Mouse (Mus musculus): ENCODE results near the gene Strip2. TPM values are rescaled to one million over a fixed set of nuclear protein-coding genes. Genes with fewer than 3 reads are reported as not detected.
A peak's percentile ranks its signal among the peaks of the same experiment; 100 is the strongest.

The Strip2 gene
- polyA plus RNA-seq, 1 experiment from 2014 or later, result 2.5 TPM

DNA sequence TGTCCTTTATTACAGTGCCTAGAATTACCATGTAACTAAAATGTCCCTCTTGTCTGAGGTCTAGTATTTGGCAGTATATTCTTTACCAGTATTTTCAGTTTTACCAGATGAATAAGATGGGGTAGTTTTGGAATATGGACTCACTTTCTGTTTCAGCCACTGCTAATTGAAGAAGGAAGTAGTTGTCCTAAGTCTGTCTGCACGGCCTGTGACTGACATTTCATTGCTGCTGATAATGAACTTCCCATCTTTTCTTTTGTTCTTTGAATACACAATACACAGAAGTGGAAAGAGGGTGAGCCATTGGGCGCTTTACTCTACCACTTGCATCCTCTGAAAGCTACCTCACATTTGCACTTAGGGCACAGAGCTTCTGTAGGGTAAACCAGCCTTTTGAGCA lies 14.6 kb upstream of the Strip2 start:
- H3K4me3 ChIP-seq, result no peak overlapping the region
- no peaks in the 10 kb centered on the region for H3K36me3 ChIP-seq
- no peak overlapping the region for H3K27ac ChIP-seq
- H3K9ac ChIP-seq, result no peak overlapping the region
- 68% methylated on average over 2 of the region's 2 CpGs for WGBS
- H3K4me2 ChIP-seq, result no peak overlapping the region
- no peaks in the 10 kb centered on the region for H3K4me1 ChIP-seq
- H3K27me3 ChIP-seq, result no peaks in the 10 kb centered on the region
- H3K9me3 ChIP-seq, result no peaks in the 10 kb centered on the region
- no peak for ATAC-seq (ENCODE audit: borderline replicate concordance, extremely low read depth, low FRiP score, low TSS enrichment)

GRCm38 (mm10) chr6:29903343-29903914 lies 13.4 kb upstream of the Strip2 start:
- Histone ChIP-seq H3K36me3 (no peaks in the 10 kb centered on the region), H3K4me3 (no peak overlapping the region), H3K27me3 (no peaks in the 10 kb centered on the region), H3K4me2 (no peak overlapping the region), H3K9ac (no peak overlapping the region), H3K4me1 (no peaks in the 10 kb centered on the region), H3K27ac (no peak overlapping the region), H3K9me3 (no peaks in the 10 kb centered on the region)
- 89% methylated on average over 3 of the region's 3 CpGs for WGBS
- ATAC-seq (ENCODE audit: borderline replicate concordance, extremely low read depth, low FRiP score, low TSS enrichment), result no peak

DNA sequence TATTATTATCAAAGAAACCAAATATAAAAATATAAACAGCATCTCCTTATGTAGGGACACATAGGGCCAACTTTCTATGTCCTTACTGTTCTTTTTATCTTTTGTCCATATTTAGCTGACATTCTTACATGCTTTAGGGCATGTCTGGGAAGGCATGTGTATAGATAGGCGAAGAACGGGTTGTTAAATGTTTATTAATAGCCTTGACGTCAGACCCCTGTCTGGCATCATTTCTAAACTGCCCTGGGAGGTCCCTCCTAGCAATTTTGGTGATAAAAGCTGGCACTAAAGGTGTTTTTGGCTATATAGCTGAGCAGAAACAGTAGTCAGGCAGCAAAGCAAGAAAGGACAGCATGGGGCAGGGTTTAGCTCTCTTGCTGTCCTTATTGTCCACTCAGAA lies 12.5 kb upstream of the Strip2 start:
- H3K4me1 ChIP-seq, result no peaks in the 10 kb centered on the region
- 60% methylated on average over 3 of the region's 3 CpGs for WGBS
- H3K4me3 ChIP-seq, result no peak overlapping the region
- no peak overlapping the region for H3K27ac ChIP-seq
- no peak for ATAC-seq (ENCODE audit: borderline replicate concordance, extremely low read depth, low FRiP score, low TSS enrichment)
- no peaks in the 10 kb centered on the region for H3K27me3 ChIP-seq
- H3K9ac ChIP-seq, result no peak overlapping the region
- no peaks in the 10 kb centered on the region for H3K36me3 ChIP-seq
- no peak overlapping the region for H3K4me2 ChIP-seq
- no peaks in the 10 kb centered on the region for H3K9me3 ChIP-seq

DNA sequence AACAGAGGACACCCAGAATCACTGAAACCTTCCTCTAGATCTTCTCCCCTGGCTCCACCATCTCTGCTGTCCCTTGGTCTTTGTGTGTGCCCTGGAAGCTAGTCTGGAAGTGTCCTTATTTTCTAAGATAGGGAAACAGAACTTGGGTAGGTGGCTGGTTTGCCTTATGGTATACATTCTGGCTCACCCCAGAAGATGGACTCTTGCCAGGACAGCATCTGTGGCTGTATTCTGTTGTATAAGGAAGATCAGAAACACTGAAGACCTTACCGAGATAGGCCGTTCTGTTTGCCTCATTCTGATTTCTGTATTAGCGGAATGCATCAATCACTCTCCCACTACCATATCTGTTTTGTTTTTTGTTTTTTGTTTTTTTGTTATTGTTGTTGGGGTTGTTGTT lies 6.2 kb upstream of the Strip2 start:
- H3K4me3 ChIP-seq, result no peak overlapping the region
- WGBS, result 67% methylated on average over 3 of the region's 3 CpGs
- H3K4me1 ChIP-seq, result no peaks in the 10 kb centered on the region
- no peak overlapping the region for H3K27ac ChIP-seq
- no peaks in the 10 kb centered on the region for H3K9me3 ChIP-seq
- no peak overlapping the region for H3K4me2 ChIP-seq
- no peaks in the 10 kb centered on the region for H3K36me3 ChIP-seq
- no peaks in the 10 kb centered on the region; the same call in 1 of the 2 replicates for H3K27me3 ChIP-seq
- no peak overlapping the region for H3K9ac ChIP-seq
- no peak for ATAC-seq (ENCODE audit: borderline replicate concordance, extremely low read depth, low FRiP score, low TSS enrichment)

DNA sequence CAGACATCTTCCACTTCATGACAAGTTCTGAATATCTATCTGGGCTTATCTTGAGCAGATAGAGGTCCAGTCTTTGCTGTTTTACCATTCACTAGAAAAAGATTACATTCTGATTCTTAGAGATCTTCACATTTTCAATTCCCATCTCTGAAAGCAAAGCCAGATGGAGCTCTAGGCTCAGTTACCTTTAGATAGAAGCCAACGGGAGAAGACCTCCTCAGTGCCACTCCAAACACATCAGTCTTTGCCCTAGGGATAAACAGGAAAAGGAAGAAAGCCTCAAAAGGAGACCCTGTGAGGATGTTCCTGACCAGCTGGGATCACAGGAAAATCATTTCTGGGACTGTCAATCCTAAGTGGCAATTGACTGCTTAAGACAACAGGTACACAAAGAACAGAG lies 3.1 kb upstream of the Strip2 start:
- Histone ChIP-seq H3K9ac (no peak overlapping the region), H3K4me3 (no peak overlapping the region), H3K27ac (no peak overlapping the region), H3K4me2 (no peak overlapping the region), H3K4me1 (peaks cover 5% of the 10 kb centered on the region), H3K27me3 (peaks cover 11% of the 10 kb centered on the region), H3K9me3 (no peaks in the 10 kb centered on the region), H3K36me3 (no peaks in the 10 kb centered on the region)
- WGBS, result 11% methylated on average over 1 of the region's 1 CpGs
- no peak for ATAC-seq (ENCODE audit: borderline replicate concordance, extremely low read depth, low FRiP score, low TSS enrichment)

DNA sequence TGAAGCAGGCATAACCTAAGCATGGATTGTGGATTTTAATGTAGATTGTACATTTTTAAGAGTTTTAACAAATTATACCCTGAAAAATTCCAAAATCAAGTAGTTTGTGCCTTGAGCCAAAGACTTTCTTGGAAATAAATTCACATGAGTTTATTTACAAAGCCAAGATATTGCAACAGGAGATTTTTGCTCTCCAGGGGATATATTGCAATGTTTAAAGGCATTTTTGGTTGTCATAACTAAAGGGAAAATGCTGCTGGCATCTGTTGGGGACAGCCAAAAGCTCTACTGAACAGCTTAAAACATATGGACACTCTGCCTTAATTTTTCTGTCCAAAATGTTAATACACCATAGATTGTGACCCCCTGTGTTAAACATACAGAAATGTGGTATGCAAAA lies 2.7 kb upstream of the Strip2 start:
- Histone ChIP-seq H3K4me2 (no peak overlapping the region), H3K27ac (no peak overlapping the region), H3K9me3 (no peaks in the 10 kb centered on the region), H3K9ac (no peak overlapping the region), H3K4me3 (no peak overlapping the region), H3K4me1 (peaks cover 5% of the 10 kb centered on the region), H3K36me3 (no peaks in the 10 kb centered on the region), H3K27me3 (peaks cover 15% of the 10 kb centered on the region)
- ATAC-seq (ENCODE audit: borderline replicate concordance, extremely low read depth, low FRiP score, low TSS enrichment), result no peak

DNA sequence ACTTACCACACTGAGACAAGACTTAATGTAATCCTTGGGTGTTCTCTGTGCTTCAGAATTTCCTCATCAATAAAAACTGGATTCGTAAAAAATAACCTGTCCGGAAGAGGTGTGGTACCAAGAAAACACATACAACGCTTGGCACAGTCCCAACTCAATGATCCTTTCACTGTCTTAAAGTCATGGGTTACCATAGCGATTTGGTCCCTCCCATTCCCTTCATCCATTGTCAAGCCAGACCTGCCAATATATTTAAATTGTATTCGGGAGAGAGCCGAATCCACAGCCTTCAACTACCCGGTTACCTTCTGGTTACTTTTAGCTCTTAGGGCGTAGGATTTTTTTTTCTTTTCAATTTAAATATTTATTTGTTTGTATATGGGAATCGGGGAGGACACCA lies 976 bp upstream of the Strip2 start:
- Histone ChIP-seq H3K27me3 (peaks cover 16% of the 10 kb centered on the region), H3K4me3 (no peak overlapping the region), H3K9ac (no peak overlapping the region), H3K4me2 (peak overlapping the region; percentile 96; the same call in 1 of the 2 replicates), H3K27ac (no peak overlapping the region), H3K9me3 (no peaks in the 10 kb centered on the region), H3K36me3 (no peaks in the 10 kb centered on the region), H3K4me1 (peaks cover 5% of the 10 kb centered on the region)
- WGBS, result 41% methylated on average over 9 of the region's 9 CpGs
- no peak for ATAC-seq (ENCODE audit: borderline replicate concordance, extremely low read depth, low FRiP score, low TSS enrichment)

DNA sequence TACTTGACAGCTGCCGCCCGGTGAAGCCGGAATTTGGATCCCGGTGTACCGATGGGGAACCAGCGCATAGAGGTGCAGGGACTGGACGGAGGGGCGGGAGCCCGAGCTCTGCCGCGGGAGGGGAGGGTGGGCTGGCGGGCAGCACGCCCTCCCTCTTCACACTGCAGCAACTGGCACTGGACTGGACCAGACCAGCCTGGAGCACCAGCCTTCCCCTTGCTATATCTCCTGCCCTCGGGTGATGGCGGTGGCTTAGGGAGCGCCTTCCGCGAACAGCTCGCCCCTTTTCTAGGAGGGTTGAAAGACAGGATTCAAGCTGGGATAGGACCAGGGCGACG lies 540 bp downstream of the Strip2 start:
- Histone ChIP-seq H3K27me3 (peaks cover 16% of the 10 kb centered on the region), H3K9me3 (no peaks in the 10 kb centered on the region), H3K4me1 (peaks cover 5% of the 10 kb centered on the region), H3K9ac (peak overlapping the region; percentile 55), H3K36me3 (no peaks in the 10 kb centered on the region), H3K4me2 (peak overlapping the region; percentile 96), H3K27ac (no peak overlapping the region), H3K4me3 (peak overlapping the region; percentile 73)
- under 1% methylated on average over 21 of the region's 21 CpGs for WGBS
- peak; percentile 66 for ATAC-seq (ENCODE audit: borderline replicate concordance, extremely low read depth, low FRiP score, low TSS enrichment)

- no peaks in the 10 kb centered on the region for H3K9me3 ChIP-seq
- H3K36me3 ChIP-seq, result no peaks in the 10 kb centered on the region
- WGBS, result 47% methylated on average over 4 of the region's 4 CpGs
- H3K4me3 ChIP-seq, result peak overlapping the region; percentile 73; the same call in 1 of the 2 replicates
- H3K4me1 ChIP-seq, result peaks cover 5% of the 10 kb centered on the region
- no peak overlapping the region for H3K27ac ChIP-seq
- H3K9ac ChIP-seq, result no peak overlapping the region
- H3K27me3 ChIP-seq, result peaks cover 16% of the 10 kb centered on the region
- no peak for ATAC-seq (ENCODE audit: borderline replicate concordance, extremely low read depth, low FRiP score, low TSS enrichment)
- H3K4me2 ChIP-seq, result peak overlapping the region; percentile 96
Observed at GRCm38 (mm10) chr6:29917947-29918346, 1.1 kb downstream of the Strip2 start.

- Histone ChIP-seq H3K27me3 (peaks cover 7% of the 10 kb centered on the region), H3K4me2 (no peak overlapping the region), H3K9me3 (no peaks in the 10 kb centered on the region), H3K36me3 (no peaks in the 10 kb centered on the region), H3K9ac (no peak overlapping the region), H3K4me3 (no peak overlapping the region), H3K27ac (no peak overlapping the region), H3K4me1 (no peaks in the 10 kb centered on the region)
- no peak for ATAC-seq (ENCODE audit: borderline replicate concordance, extremely low read depth, low FRiP score, low TSS enrichment)
- WGBS, result 70% methylated on average over 4 of the region's 4 CpGs
Observed at GRCm38 (mm10) chr6:29923501-29923900, 6.7 kb downstream of the Strip2 start.

GRCm38 (mm10) chr6:29925594-29926219 lies 8.9 kb downstream of the Strip2 start:
- Histone ChIP-seq H3K27me3 (no peaks in the 10 kb centered on the region), H3K4me1 (no peaks in the 10 kb centered on the region), H3K27ac (no peak overlapping the region), H3K4me2 (no peak overlapping the region), H3K4me3 (no peak overlapping the region), H3K9ac (no peak overlapping the region), H3K36me3 (no peaks in the 10 kb centered on the region), H3K9me3 (no peaks in the 10 kb centered on the region)
- 64% methylated on average over 6 of the region's 6 CpGs for WGBS
- ATAC-seq (ENCODE audit: borderline replicate concordance, extremely low read depth, low FRiP score, low TSS enrichment), result no peak

GRCm38 (mm10) chr6:29930087-29930486 lies 13.3 kb downstream of the Strip2 start:
- H3K9me3 ChIP-seq, result no peaks in the 10 kb centered on the region
- H3K9ac ChIP-seq, result no peak overlapping the region
- H3K4me3 ChIP-seq, result no peak overlapping the region
- H3K4me2 ChIP-seq, result no peak overlapping the region
- H3K4me1 ChIP-seq, result no peaks in the 10 kb centered on the region
- no peaks in the 10 kb centered on the region for H3K27me3 ChIP-seq
- ATAC-seq (ENCODE audit: borderline replicate concordance, extremely low read depth, low FRiP score, low TSS enrichment), result no peak
- no peak overlapping the region for H3K27ac ChIP-seq
- H3K36me3 ChIP-seq, result no peaks in the 10 kb centered on the region

- no peak for ATAC-seq (ENCODE audit: borderline replicate concordance, extremely low read depth, low FRiP score, low TSS enrichment)
- WGBS, result 70% methylated on average over 6 of the region's 6 CpGs
- H3K36me3 ChIP-seq, result no peaks in the 10 kb centered on the region
- no peak overlapping the region for H3K4me2 ChIP-seq
- H3K4me3 ChIP-seq, result no peak overlapping the region
- no peak overlapping the region for H3K27ac ChIP-seq
- H3K27me3 ChIP-seq, result no peaks in the 10 kb centered on the region
- H3K9ac ChIP-seq, result no peak overlapping the region
- no peaks in the 10 kb centered on the region for H3K9me3 ChIP-seq
- no peaks in the 10 kb centered on the region for H3K4me1 ChIP-seq
Observed at GRCm38 (mm10) chr6:29930665-29931064, 13.9 kb downstream of the Strip2 start.

All from lung, embryonic 15.5 days (tissue).